Mouse (Mus musculus): ENCODE results near the gene Trmo.

Trmo gene

GRCm38 (mm10) chr4:46389013-46389611 lies at the start of gene Trmo:
TSS of gene Trmo (minus strand) at chr4:46389437.
- in situ Hi-C loops (cut with MboI, MseI), result no loop called here

GRCm38 (mm10) chr4:46432339-46433036 lies 43.3 kb upstream of the Trmo start:
- in situ Hi-C loops (cut with MboI, MseI), result no loop called here

GRCm38 (mm10) chr4:46428903-46429499 lies 39.8 kb upstream of the Trmo start:
- in situ Hi-C loops (cut with MboI, MseI), result no loop called here

DNA sequence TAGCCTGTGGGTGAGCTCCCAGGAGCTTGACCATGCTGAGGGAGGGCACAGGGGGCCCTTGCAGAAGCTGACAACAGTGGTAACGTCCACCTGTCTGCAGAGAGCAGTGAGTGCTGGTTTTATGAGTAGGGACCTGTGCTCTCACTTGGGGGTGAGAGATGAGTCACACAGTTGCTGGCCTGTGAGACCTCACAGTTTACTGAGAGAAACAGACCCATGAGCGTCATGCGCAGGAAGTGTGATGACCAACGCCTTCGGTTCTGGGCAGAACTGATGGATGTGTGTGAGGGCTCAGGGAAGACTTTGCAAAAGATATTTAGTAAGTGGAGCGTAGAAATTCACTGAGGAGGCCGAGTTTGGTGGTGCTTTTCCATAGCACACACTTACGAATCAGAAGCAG lies 33.4 kb upstream of the Trmo start:
- in situ Hi-C loops (cut with MboI, MseI), result no loop called here

DNA sequence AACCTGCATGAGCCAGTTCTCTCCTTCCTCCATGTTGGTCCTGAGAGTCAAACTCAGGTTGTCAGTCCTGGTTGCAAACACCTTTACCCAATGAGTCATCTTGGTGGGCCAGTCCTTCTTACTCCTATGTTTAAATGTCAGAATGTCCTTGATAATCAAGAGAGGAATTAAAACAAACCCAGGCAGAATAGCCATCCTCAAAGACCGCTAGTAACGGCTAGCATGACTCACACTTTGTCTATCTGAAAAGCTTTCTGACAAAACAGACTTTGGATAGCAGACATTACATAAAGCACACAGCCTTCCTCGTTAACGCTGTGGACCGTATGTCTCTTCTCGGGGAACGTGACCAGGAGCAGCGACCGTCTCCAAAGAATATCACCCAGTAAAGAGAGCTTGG lies 29.6 kb upstream of the Trmo start:
- in situ Hi-C loops (cut with MboI, MseI), result no loop called here

GRCm38 (mm10) chr4:46417491-46417890 lies 28.3 kb upstream of the Trmo start:
- in situ Hi-C loops (cut with MboI, MseI), result no loop called here

DNA sequence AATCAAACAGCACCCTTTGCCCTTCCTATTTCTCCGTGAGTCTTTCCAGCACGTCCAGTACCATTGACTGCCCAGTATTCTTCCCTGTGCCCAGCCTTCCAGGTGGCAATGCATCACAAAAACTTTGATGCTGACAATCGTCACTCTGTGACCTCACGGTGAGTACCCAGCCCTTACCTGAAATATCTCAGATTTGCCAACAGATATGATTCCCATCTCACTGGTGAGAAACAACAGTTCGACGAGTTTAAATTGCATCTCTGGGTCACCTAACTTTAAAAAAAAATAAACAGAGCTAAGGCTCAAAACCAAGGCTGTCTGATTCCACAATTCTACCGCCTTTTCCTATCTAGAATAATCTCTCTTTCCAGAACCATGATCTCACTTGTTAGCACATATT lies 24.2 kb upstream of the Trmo start, which contains the start of gene Hemgn:
Gene Hemgn (minus strand): TSS at position 101 of the 400 bp plus-strand sequence.
- in situ Hi-C loops (cut with MboI, MseI), result no loop called here

- in situ Hi-C loops (cut with MboI, MseI), result no loop called here
Observed at GRCm38 (mm10) chr4:46412113-46412512, 22.9 kb upstream of the Trmo start.

DNA sequence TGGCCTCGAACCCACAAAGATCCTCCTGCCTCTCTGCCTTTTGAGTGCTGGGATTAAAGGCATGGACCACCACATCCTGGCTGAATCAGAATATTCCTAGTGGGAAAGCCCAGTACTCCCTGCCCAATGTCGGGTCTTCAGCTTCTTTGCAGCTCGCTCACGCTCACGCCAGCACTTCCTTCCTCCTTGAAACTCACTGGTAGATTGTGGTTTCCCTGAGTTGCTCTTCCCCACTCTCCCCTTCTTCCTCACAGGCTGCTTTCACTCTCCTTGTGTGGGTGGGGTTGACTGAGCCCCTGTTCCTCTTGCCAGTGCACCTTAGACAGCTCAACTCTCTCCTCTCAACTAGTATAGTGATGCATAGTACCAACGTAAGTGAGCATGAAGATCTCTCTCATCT lies 22.3 kb upstream of the Trmo start:
- in situ Hi-C loops (cut with MboI, MseI), result no loop called here

GRCm38 (mm10) chr4:46410677-46411076 lies 21.4 kb upstream of the Trmo start:
- in situ Hi-C loops (cut with MboI, MseI), result no loop called here

GRCm38 (mm10) chr4:46406966-46407703 lies 17.9 kb upstream of the Trmo start:
- in situ Hi-C loops (cut with MboI, MseI), result no loop called here

GRCm38 (mm10) chr4:46404042-46404795 lies 15.0 kb upstream of the Trmo start:
- in situ Hi-C loops (cut with MboI, MseI), result no loop called here

DNA sequence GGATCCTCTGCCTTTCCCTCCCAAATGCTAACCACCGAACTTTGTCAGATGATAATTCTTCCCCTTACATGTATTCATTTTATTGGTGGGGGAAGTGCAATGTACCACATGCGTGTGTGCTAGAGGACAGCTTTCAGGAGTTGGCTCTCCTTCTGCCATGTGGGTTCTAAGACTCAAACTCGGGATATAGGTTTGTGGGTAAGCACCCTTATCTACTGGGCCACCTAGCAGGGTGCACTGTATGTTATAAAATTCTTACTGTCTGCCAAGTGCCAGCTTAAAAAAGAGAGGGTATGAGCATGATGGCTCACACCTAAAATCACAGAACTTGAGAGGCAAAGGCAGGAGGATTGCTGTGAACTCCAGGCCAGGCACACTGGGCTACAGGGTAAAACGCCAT lies 9.6 kb upstream of the Trmo start:
- in situ Hi-C loops (cut with MboI, MseI), result loop anchor here (10.0 kb wide), 1 partner anchor 46 kb away; no protein-coding TSS in a partner anchor

DNA sequence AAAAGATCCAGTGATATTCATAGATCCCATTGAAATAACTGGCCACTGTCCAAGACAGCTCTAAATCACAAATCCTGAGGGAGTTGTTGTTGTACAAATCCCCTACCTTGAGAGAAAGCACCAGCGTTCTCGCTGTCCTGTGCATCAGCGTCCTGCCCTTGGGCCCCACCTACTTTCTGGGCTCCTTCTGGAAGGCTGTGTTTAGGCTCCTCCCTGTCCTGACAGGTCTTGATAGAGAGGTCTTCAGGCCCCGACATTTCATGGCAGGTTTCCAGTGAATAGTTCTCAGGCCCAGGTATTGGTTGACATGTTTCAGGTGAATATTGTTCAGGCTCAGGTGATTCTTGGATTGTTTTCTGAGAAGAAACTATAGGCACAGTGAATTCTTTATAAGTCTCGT lies 6.5 kb upstream of the Trmo start:
- in situ Hi-C loops (cut with MboI, MseI), result loop anchor here (10.0 kb wide), 1 partner anchor 49 kb away; no protein-coding TSS in a partner anchor

DNA sequence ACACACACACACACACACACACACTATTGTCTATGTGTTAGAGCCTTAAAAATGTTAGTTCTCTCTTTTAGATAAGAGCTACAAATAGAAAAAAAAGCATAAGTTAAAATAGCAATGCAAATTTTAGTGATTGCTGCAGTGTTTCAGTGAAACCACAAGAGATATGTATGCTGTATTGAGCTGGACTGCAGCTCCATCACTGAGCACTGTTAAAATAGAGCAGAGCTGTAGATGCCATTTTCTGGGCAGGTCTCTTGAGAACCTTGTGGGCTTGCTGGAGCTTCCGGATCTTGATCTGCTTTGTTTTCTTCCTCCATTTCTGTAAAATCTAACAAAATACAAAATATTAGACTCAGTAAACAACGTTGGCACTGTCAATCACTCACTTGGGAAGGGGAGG lies 5.2 kb upstream of the Trmo start:
- in situ Hi-C loops (cut with MboI, MseI), result loop anchor here (10.0 kb wide), 1 partner anchor 50 kb away; no protein-coding TSS in a partner anchor

GRCm38 (mm10) chr4:46390390-46390970 lies 1.2 kb upstream of the Trmo start:
- in situ Hi-C loops (cut with MboI, MseI), result loop anchor here (10.0 kb wide), 1 partner anchor 54 kb away; no protein-coding TSS in a partner anchor

DNA sequence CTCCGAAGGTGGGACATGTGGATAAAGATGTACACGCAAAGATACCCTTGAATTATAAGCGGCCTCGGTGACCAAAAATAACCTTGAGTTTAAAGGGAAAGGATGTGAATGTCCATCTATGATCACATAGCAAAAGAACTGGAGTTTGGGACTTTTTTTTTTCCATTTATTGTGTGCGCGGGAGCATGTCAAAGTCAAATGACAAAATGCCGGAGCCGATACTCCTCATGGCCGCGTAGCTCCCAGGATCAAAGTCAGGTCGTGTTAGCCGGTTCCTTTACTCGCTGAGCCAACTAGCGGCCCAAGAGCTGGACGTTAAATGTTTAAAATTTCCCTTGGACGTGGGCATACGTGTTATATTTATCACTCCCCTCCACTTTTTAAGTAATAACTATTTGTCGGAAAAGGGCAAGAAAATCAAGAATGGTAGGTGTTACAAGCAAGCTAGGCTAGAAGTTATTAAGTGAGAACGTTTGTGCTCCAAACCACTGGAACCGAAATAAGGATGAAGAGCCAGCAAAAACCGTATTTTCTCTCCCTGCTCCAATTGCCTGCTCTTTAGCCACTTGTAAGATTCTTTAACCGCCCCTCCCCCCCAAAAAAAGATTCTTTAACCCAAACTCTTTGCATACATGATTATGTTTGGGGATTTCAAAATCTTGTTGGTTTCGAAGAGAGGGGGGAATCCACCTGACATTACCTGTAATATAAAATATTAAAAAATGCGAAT lies 540 bp upstream of the Trmo start:
- in situ Hi-C loops (cut with MboI, MseI), result loop anchor here (10.0 kb wide), 1 partner anchor 55 kb away; no protein-coding TSS in a partner anchor

- in situ Hi-C loops (cut with MboI, MseI), result no loop called here
Observed at GRCm38 (mm10) chr4:46388556-46388955, 681 bp downstream of the Trmo start.

- in situ Hi-C loops (cut with MboI, MseI), result no loop called here
Observed at GRCm38 (mm10) chr4:46374869-46375368, 14.3 kb downstream of the Trmo start.

GRCm38 (mm10) chr4:46374455-46374854 lies 14.8 kb downstream of the Trmo start:
- in situ Hi-C loops (cut with MboI, MseI), result no loop called here

All from T-helper 1 cell (primary cell).